Mouse (Mus musculus) kidney, adult 2 months (tissue): ENCODE data around the gene Vps45.

Source experiments
- CTCF ChIP-seq: fragments of 200-500 bp; conservative IDR thresholded peaks from 2 replicates; pipeline ENCODE4 v1.5.1; 2011; ENCODE audit warnings: low read depth, mild to moderate bottlenecking, control low read depth, low read length, moderate library complexity, mixed read lengths; ENCODE audit not compliant: insufficient read depth, insufficient read length
- POLR2A ChIP-seq: fragments of 200-500 bp; IDR thresholded peaks from one replicate; pipeline ENCODE4 v1.6.1; 2011; ENCODE audit warnings: low read depth, low read length, control low read depth

DNA sequence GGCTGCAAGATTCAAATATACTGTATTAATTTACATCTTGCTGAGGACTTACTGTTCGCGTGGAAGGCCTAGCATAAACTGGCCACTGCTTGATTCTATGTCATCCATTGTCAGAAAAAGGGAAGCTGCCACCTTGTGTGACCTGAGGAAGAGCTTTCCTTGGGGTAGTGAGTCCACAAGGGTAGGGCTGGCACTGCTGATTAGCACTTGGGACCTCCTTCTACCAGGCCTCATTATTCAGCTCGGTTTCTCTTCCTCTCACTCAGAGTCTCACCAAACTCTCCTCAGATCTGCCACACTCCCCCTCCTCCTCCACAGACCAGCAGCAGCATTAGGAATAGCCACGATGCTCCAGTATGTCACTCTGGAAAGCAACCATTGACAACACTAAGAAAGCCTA lies 39.9 kb upstream of the Vps45 start:
- TF ChIP-seq POLR2A = no peak
- no peak for TF ChIP-seq CTCF
